Mouse (Mus musculus) ES-E14 (cell line): ENCODE data around the gene Tpsb2. TPM values are rescaled to one million over a fixed set of nuclear protein-coding genes. Genes with fewer than 3 reads are reported as not detected.

Source experiments
- DNase-seq: peaks from one replicate; pipeline ENCODE4 v3.0.0-alpha.2; 2013; ENCODE audit warnings: low read depth, low spot score
- H3K27ac ChIP-seq: 2 replicates; pipeline ENCODE4 v1.5.1; 2012; ENCODE audit warnings: low read depth, mild to moderate bottlenecking, low read length, moderate library complexity, mixed read lengths; ENCODE audit not compliant: poor library complexity, insufficient read depth, severe bottlenecking
- H3K36me3 ChIP-seq: 2 replicates; pipeline ENCODE4 v1.6.1; 2012; ENCODE audit warnings: mild to moderate bottlenecking, low read length, moderate library complexity, mixed read lengths; ENCODE audit not compliant: control insufficient read depth, poor library complexity, insufficient read depth, severe bottlenecking
- H3K4me1 ChIP-seq, 2 experiments: fragments of 150-350 bp in 1 of 2; sonication (generic) in 1 of 2; 2 replicates each; pipeline ENCODE4 v1.6.1; 2012; ENCODE audit warnings: low read length in 2 of 2, mild to moderate bottlenecking in 1 of 2, mixed read lengths in 1 of 2; ENCODE audit not compliant: control insufficient read depth in 2 of 2, insufficient read depth in 2 of 2, poor library complexity in 1 of 2
- H3K4me3 ChIP-seq, 2 experiments: fragments of 150-350 bp in 1 of 2; sonication (generic) in 1 of 2; 2 replicates each; pipeline ENCODE4 v1.5.1; 2012; ENCODE audit warnings: low read length in 2 of 2, low read depth in 1 of 2, mild to moderate bottlenecking in 1 of 2, mixed read lengths in 1 of 2; ENCODE audit not compliant: insufficient read depth in 1 of 2, poor library complexity in 1 of 2, severe bottlenecking in 1 of 2
- H3K9ac ChIP-seq: 2 replicates; pipeline ENCODE4 v1.6.1; 2012; ENCODE audit warnings: low read depth, mild to moderate bottlenecking, low read length, mixed read lengths; ENCODE audit not compliant: poor library complexity, insufficient read depth, severe bottlenecking
- H3K9me3 ChIP-seq: fragments of 150-350 bp; sonication (generic); 2 replicates; pipeline ENCODE4 v1.6.1; 2012; ENCODE audit warnings: low read depth, mild to moderate bottlenecking, low read length; ENCODE audit not compliant: control insufficient read depth, insufficient read depth
- CHD2 ChIP-seq: IDR thresholded peaks from 2 replicates; pipeline ENCODE4 v1.6.1; 2014; ENCODE audit warnings: mild to moderate bottlenecking, low read depth, low read length, inconsistent platforms
- HCFC1 ChIP-seq: IDR thresholded peaks from 2 replicates; pipeline ENCODE4 v1.6.1; 2012; ENCODE audit warnings: low read length, inconsistent platforms, borderline replicate concordance; ENCODE audit not compliant: insufficient read depth
- MAFK ChIP-seq: IDR thresholded peaks from 2 replicates; pipeline ENCODE4 v1.6.1; 2014; ENCODE audit warnings: mild to moderate bottlenecking, low read depth, low read length, inconsistent platforms; ENCODE audit not compliant: insufficient read depth
- ZC3H11A ChIP-seq: IDR thresholded peaks from 2 replicates; pipeline ENCODE4 v1.6.1; 2012; ENCODE audit warnings: low read depth, mild to moderate bottlenecking, inconsistent platforms, low read length, borderline replicate concordance
- ZNF384 ChIP-seq: IDR thresholded peaks from 2 replicates; pipeline ENCODE4 v1.6.1; 2012; ENCODE audit warnings: low read depth, low read length, inconsistent platforms
- in situ Hi-C, 2 experiments: fragments of 600-800 bp; cut with MboI; formaldehyde crosslinking; loops; one replicate each; pipeline ENCODE4 v1.15.1; 2025; ENCODE audit warnings: low sequenced_read_pairs in 2 of 2, inconsistent platforms in 1 of 2; ENCODE audit not compliant: unreplicated experiment in 2 of 2
- total RNA-seq: library from RNA; depleted of rRNA; stranded (reverse); fragments of 300-350 nt; gene quantifications from 2 replicates; pipeline ENCODE4 v1.2.3, GENCODE M21; 2012

The Tpsb2 gene
- total RNA-seq, 1 experiment = not detected

DNA sequence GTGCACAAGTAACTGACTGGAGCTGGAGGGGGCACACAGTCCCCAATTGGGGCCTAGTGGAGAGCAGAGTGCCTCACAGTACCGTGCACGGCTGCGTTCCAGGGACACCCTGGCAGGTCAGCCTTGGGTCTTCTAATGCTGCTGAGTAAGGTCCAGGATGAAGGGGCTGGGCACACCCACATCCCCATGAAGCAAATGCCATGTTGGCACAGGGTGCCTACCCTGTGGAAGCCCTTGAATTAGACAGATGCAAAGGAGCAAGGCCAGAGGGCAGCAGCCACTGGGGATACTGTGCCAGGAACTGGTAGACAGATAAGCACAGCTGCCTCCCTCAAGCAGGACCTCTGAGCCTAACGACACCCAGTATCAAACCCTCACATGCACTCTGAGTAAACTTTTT lies 28.4 kb downstream of the Tpsb2 start:
- Histone ChIP-seq H3K9ac (no peak overlapping the region), H3K4me3 (no peak overlapping the region), H3K4me1 (peaks cover 0 to 4% of the 10 kb centered on the region in 2 experiments; a peak in 1 of 4 replicates), H3K27ac (no peak overlapping the region), H3K9me3 (no peaks in the 10 kb centered on the region), H3K36me3 (no peaks in the 10 kb centered on the region)
- DNase-seq = no peak
- no peak for TF ChIP-seq HCFC1
- no peak for TF ChIP-seq CHD2
- no peak for TF ChIP-seq ZC3H11A
- no peak for TF ChIP-seq MAFK
- in situ Hi-C loops = no loop called here

DNA sequence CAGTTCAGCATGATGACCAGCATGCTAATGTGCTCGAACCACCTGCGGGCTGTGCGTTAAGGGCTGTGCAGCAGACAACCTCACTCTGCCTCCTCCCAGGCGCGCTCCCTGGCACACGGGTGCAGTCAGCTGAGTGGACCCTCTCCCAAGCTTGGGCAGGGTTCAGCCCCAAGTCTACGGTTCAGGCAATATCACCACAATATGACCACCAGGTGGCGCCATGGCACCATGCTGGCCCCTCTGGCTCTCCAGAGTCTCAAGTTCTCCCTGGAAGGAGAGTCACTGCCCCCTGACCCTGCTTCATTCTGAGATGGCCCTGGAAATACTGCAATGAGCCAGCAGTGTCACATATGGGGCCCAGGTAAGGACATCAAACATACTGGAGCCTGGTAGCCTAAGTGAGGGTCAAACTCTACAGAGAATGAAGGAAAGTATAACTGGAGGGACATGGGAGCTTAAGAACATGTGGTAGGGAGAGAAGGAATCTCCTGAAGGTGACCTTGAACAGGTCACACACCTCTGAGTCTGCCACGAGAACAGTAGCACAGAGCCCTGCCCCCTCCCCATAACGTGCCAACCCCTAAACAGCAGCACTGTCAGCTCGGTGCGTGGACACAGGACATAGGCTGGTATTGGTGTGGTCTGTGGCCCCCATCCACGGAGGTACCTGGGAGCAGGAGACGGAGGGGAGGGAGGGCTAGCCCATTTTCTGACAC lies 31.9 kb downstream of the Tpsb2 start:
- H3K9me3 ChIP-seq = no peaks in the 10 kb centered on the region
- peak; percentile 60 for DNase-seq
- H3K9ac ChIP-seq = no peak overlapping the region
- TF ChIP-seq ZNF384 (no peak), CHD2 (no peak), HCFC1 (no peak), MAFK (no peak), ZC3H11A (peak; percentile 96)
- no peaks in the 10 kb centered on the region for H3K36me3 ChIP-seq
- in situ Hi-C loops = no loop called here
- H3K4me3 ChIP-seq = no peak overlapping the region
- H3K27ac ChIP-seq = no peak overlapping the region
- H3K4me1 ChIP-seq = peaks cover 0 to 4% of the 10 kb centered on the region in 2 experiments; a peak in 1 of 4 replicates

DNA sequence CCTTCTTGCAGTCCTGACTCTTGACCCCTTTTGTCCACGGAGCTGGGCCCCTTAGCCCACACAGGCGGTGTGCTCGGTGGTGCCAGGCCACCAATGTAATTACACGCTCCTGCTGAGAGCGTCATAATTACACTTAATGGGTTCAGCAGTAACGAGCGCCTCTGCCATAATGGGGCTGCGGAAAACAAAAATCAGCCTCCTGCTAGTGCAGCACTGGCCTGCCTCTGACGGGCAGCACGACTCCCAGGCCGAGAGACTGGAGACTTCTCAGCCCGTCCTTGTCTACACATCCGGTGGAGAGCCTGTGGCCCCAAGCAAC lies 32.4 kb downstream of the Tpsb2 start:
- in situ Hi-C loops = no loop called here
- H3K4me1 ChIP-seq = peaks cover 0 to 4% of the 10 kb centered on the region in 2 experiments; a peak in 1 of 4 replicates
- no peak for DNase-seq
- no peak overlapping the region for H3K27ac ChIP-seq
- H3K4me3 ChIP-seq = no peak overlapping the region
- no peaks in the 10 kb centered on the region for H3K36me3 ChIP-seq
- TF ChIP-seq MAFK (no peak), HCFC1 (no peak), ZC3H11A (no peak), ZNF384 (no peak), CHD2 (no peak)
- H3K9me3 ChIP-seq = no peaks in the 10 kb centered on the region
- H3K9ac ChIP-seq = no peak overlapping the region

GRCm38 (mm10) chr17:25400443-25400842 lies 34.3 kb downstream of the Tpsb2 start:
- TF ChIP-seq MAFK (no peak), HCFC1 (no peak), CHD2 (no peak), ZC3H11A (no peak), ZNF384 (no peak)

More at GRCm38 (mm10) chr17:25400443-25400842, 34.3 kb downstream of the Tpsb2 start:
- peak; percentile 26 for DNase-seq
- Histone ChIP-seq H3K4me3 (no peak overlapping the region), H3K9ac (no peak overlapping the region), H3K36me3 (no peaks in the 10 kb centered on the region), H3K4me1 (peaks cover 0 to 15% of the 10 kb centered on the region in 2 experiments; a peak in 1 of 4 replicates), H3K27ac (no peak overlapping the region), H3K9me3 (no peaks in the 10 kb centered on the region)
- in situ Hi-C loops = loop anchor here (5.0 kb wide), 2 partner anchors 67 to 72 kb away; no protein-coding TSS in a partner anchor
